Mouse (Mus musculus): ENCODE results near the gene Cul7. TPM values are rescaled to one million over a fixed set of nuclear protein-coding genes. Genes with fewer than 3 reads are reported as not detected.
A peak's percentile ranks its signal among the peaks of the same experiment; 100 is the strongest.

Gene Cul7
- polyA plus RNA-seq, 1 experiment, result not detected

DNA sequence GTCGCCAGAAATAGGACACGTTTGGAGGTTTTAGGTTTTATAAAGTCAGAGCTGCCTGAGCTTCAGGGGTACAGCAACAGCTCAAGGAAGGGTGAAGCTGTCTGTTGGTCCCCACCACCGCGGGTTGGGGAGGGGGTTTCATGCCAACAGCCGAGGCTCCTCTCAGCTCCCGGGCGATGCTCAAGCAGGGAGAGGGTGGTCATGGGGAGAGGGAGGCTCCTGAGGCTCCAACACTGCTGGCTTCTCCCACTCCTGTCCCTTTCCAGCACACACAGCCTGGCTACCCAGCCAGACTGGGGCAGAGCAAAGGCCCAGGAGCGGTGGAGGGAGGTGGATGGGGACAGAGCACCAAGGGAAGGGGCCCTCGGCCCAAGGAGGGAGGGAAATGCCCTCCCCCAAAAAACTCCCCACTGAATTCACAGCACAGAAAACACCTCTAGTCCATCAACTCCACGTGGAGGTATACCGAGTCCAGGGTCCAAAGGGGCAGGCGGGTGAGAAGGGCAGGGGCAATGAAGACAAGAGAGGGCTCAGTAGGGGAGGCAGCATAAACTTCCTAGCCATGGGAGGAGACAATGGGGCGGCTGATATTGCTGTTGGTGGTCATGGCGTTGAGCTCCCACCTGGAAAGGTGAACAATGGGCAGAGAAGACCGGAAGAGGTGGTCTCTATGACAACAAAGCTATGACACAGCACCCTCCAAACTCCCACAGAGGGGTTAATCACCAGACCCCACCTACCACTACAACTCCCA is 24.6 kb downstream of the Cul7 start:
- TF ChIP-seq CTCF (IDR thresholded peaks at IDR 0.05; ENCODE audit: insufficient read depth, low read depth, low read length), result no peak
- TF ChIP-seq POLR2A (IDR thresholded peaks at IDR 0.05; ENCODE audit: insufficient read depth, low read depth, low read length), result no peak
- Histone ChIP-seq H3K27ac (ENCODE audit: insufficient read depth, low read depth, low read length) (peak overlapping the region; percentile 10; the same call in 1 of the 2 replicates), H3K4me3 (ENCODE audit: insufficient read depth, low read depth, low read length) (peak overlapping the region; percentile 27), H3K4me1 (ENCODE audit: control insufficient read depth, insufficient read depth, low read length) (peaks cover 24% of the 10 kb centered on the region)
- 16% methylated on average over 15 of the region's 15 CpGs for WGBS

DNA sequence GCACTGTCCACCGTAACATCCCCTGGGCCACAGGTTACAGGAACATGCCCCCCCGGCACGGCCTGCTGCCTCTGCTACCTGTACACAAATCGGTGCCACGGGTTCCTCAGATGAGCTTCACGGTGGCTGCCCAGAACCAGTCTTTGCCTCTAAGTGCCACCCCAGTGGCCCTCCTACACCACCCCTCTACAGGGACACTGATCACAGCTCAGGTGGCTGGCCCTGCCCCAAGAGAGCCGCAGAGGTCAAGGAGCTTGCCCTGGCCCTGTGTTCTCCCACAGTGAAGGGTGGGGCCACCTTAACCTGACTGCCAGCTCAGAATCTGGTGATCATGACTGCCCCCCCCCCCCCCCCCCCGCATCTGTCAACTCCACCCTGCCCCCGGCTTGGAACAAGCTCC is 28.3 kb downstream of the Cul7 start, which contains the start of gene Mea1:
Mea1 (plus strand) TSS at position 378 of the 400 bp plus-strand sequence.
- H3K27ac ChIP-seq (ENCODE audit: insufficient read depth, low read depth, low read length), result no peak within 1 kb of the TSS
- no peak for TF ChIP-seq CTCF (IDR thresholded peaks at IDR 0.05; ENCODE audit: insufficient read depth, low read depth, low read length)
- no peak for TF ChIP-seq POLR2A (IDR thresholded peaks at IDR 0.05; ENCODE audit: insufficient read depth, low read depth, low read length)

DNA sequence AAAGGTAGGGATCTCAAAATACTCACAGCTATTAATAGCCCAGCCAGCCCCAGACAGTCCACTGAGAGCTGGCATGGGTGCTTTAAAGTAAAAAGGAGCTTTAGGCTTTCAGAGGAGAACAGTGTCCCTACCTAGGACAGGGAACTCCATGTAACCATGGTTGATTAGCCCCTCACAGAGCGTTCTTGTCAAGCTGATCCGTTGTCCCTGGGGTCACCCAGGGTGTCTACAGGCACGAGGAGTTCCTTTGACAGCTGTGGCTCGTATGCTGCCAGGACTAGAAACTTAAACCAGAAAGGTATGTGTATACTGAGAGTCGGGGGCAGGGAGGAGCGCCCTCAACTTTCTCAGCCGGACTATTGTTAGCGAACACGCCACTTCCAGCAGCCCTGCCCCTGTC is 28.8 kb downstream of the Cul7 start:
- Histone ChIP-seq H3K4me3 (ENCODE audit: insufficient read depth, low read depth, low read length) (no peak overlapping the region), H3K4me1 (ENCODE audit: control insufficient read depth, insufficient read depth, low read length) (peaks cover 28% of the 10 kb centered on the region), H3K27ac (ENCODE audit: insufficient read depth, low read depth, low read length) (no peak overlapping the region)
- TF ChIP-seq CTCF (IDR thresholded peaks at IDR 0.05; ENCODE audit: insufficient read depth, low read depth, low read length) (no peak), POLR2A (IDR thresholded peaks at IDR 0.05; ENCODE audit: insufficient read depth, low read depth, low read length) (no peak)
- WGBS, result 60% methylated on average over 9 of the region's 9 CpGs

More for the DNA sequence above, 28.3 kb downstream of the Cul7 start, which contains the start of gene Mea1:
- WGBS, result 78% methylated on average over 9 of the region's 9 CpGs
- peaks cover 28% of the 10 kb centered on the region for H3K4me1 ChIP-seq (ENCODE audit: control insufficient read depth, insufficient read depth, low read length)
- no peak within 1 kb of the TSS for H3K4me3 ChIP-seq (ENCODE audit: insufficient read depth, low read depth, low read length)

DNA sequence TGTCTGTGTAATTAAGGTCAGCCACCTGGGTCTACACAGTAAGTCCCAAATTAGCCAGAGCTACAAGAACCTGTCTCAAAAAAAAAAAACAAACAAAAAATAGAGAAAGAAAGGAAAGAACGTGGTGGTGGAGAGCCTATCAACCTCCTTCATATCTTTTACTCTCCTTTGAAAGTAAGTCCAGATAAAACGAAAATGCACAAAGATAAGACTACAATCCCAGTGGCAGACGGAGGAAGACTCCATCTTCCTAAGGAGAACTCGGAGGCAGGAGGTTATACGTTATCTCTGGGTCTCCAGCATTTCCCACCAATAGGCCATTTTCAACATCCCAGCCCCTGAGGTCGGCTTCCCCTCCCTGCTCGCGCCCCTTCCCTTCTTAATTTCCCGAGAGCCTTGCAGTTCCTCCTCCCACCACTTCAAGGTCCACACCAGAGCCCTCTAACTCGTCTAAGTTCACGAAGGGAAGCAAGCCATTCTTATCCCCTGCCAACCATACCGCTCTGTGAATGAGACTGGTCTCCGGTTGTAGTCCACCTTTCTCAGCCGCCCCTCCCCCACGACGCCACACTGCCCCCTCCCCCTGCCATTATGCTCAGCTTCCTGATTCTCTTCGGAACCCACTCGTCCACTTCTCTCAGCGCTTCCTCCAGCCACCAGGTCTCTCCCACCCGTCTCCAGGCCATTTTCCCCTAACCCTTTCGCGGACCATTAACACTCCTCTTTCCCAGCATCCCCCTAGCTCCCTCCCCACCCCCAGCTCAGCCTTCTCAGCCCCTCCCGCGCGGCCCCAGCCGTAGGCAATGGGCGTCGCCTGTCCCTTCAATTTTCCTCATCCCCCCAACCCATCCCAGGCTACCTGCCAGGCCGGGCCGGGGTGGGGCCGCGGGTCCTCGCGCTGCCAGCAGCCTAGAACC is 30.0 kb downstream of the Cul7 start:
- Histone ChIP-seq H3K4me1 (ENCODE audit: control insufficient read depth, insufficient read depth, low read length) (peaks cover 23% of the 10 kb centered on the region), H3K27ac (ENCODE audit: insufficient read depth, low read depth, low read length) (no peak overlapping the region; the same call in 1 of the 2 replicates), H3K4me3 (ENCODE audit: insufficient read depth, low read depth, low read length) (peak overlapping the region; percentile 99)
- under 1% methylated on average over 34 of the region's 34 CpGs for WGBS
- TF ChIP-seq CTCF (IDR thresholded peaks at IDR 0.05; ENCODE audit: insufficient read depth, low read depth, low read length) (0 out of 2 replicates have a peak, but pooled peaks have one; percentile 13), POLR2A (IDR thresholded peaks at IDR 0.05; ENCODE audit: insufficient read depth, low read depth, low read length) (0 out of 2 replicates have a peak, but pooled peaks have one; percentile 9)

DNA sequence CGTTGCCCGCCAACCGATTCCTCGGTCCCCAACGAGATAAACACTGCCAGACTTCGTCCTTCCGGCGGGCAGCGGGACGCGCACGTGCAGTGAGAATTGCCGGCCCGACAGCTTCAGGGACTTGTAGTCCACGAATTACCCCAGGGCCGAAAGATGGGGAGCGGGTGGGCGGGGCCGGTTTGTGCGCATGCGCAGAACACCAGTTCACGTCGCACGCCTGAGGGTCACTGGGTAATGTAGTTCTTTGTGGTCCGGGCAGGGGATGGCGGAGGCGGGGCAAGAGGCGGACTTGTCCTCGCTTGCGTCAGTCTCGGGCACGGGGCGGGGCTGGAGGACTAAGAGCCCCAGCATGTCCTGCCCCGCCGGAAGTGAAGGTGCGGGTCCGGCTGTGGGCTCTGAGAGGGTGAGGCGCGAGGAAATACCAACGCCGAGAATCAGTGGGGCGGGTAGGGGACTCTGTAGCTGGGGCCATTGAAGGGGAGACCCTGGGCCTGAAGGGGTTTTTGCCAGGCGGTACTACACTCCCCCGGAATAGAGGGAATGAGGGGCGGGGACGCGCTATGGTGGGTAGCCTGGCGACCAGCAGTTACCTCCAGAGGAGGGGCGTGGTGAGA is 30.7 kb downstream of the Cul7 start, which contains the start of gene Klhdc3:
Klhdc3 (minus strand) TSS at position 155 of the 614 bp plus-strand sequence.
- TF ChIP-seq CTCF (IDR thresholded peaks at IDR 0.05; ENCODE audit: insufficient read depth, low read depth, low read length) (no peak), POLR2A (IDR thresholded peaks at IDR 0.05; ENCODE audit: insufficient read depth, low read depth, low read length) (peak; percentile 31; the same call in 1 of the 2 replicates)
- no peak within 1 kb of the TSS; the same call in 1 of the 2 replicates for H3K27ac ChIP-seq (ENCODE audit: insufficient read depth, low read depth, low read length)
- peaks cover 23% of the 10 kb centered on the region for H3K4me1 ChIP-seq (ENCODE audit: control insufficient read depth, insufficient read depth, low read length)
- H3K4me3 ChIP-seq (ENCODE audit: insufficient read depth, low read depth, low read length), result peak within 1 kb of the TSS; percentile 99
- WGBS, result under 1% methylated on average over 49 of the region's 49 CpGs

DNA sequence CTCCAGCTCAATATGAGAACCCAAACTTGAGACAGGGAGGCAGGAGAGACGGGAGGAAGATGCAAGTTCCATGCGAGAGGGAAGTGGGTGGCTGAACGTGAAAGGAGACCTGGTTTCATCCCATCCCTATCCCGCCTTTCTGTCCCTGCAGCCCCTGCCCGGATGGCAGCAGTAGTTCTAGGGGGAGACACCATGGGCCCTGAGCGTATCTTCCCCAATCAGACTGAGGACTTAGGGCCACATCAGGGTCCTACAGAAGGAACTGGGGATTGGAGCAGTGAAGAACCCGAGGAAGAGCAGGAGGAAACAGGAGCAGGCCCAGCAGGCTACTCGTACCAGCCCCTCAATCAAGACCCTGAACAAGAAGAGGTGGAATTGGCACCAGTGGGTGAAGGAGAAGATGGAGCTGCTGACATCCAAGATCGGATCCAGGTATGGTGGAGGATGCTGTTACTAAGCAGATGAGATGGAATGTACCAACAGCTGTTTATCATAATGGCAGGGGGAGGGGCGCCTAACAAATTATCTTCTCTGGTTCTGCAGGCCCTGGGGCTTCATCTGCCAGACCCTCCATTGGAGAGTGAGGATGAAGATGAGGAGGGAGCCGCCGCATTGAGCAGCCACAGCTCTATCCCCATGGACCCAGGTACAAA is 31.5 kb downstream of the Cul7 start:
- H3K4me1 ChIP-seq (ENCODE audit: control insufficient read depth, insufficient read depth, low read length), result peaks cover 23% of the 10 kb centered on the region
- 23% methylated on average over 12 of the region's 12 CpGs for WGBS
- peak overlapping the region; percentile 63 for H3K4me3 ChIP-seq (ENCODE audit: insufficient read depth, low read depth, low read length)
- no peak overlapping the region for H3K27ac ChIP-seq (ENCODE audit: insufficient read depth, low read depth, low read length)
- TF ChIP-seq POLR2A (IDR thresholded peaks at IDR 0.05; ENCODE audit: insufficient read depth, low read depth, low read length) (no peak), CTCF (IDR thresholded peaks at IDR 0.05; ENCODE audit: insufficient read depth, low read depth, low read length) (no peak)

DNA sequence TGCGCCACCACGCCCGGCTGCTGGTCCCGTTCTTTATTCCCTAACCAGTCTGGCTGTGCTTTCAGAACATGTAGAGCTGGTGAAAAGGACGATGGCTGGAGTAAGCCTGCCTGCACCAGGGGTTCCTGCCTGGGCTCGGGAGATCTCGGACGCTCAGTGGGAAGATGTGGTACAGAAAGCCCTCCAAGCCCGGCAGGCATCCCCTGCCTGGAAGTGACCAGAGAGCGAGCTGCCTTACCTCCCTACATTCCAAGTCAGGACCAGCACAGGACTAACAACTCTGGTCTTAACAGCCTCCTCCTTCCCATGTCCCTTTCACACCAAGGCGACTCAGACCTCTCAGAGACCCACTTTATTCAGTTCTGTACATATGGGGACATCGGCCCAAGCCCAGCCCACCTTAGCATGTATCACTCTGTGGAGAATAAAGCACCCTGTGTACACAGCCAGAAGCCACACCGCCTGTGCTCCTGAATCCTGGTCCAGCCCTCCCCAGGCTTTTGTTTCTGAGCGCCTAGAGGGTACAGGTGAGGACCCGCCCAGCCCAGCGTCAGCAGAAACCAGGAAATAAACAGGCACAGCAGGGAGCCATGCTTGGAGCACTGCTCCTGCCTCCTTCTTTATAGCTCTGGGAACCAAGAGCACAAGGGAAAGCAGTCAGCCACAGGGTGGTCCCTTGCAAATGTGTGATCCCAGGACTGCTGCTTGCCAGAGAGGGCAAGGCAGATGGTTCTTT is 32.7 kb downstream of the Cul7 start:
- Histone ChIP-seq H3K4me3 (ENCODE audit: insufficient read depth, low read depth, low read length) (no peak overlapping the region), H3K27ac (ENCODE audit: insufficient read depth, low read depth, low read length) (no peak overlapping the region), H3K4me1 (ENCODE audit: control insufficient read depth, insufficient read depth, low read length) (peaks cover 21% of the 10 kb centered on the region)
- TF ChIP-seq POLR2A (IDR thresholded peaks at IDR 0.05; ENCODE audit: insufficient read depth, low read depth, low read length) (no peak), CTCF (IDR thresholded peaks at IDR 0.05; ENCODE audit: insufficient read depth, low read depth, low read length) (no peak)
- 72% methylated on average over 16 of the region's 16 CpGs for WGBS
